Mouse (Mus musculus) layer of hippocampus, postnatal 10 days (tissue): ENCODE measurements around the gene Aup1. TPM values are rescaled to one million over a fixed set of nuclear protein-coding genes. Genes with fewer than 3 reads are reported as not detected.

Experiments
- DNase-seq, 2 experiments: peaks; one replicate each; pipeline ENCODE4 v3.0.0; 2021; ENCODE audit warnings: low spot score in 2 of 2
- long read RNA-seq: library from polyadenylated mRNA; stranded (forward); transcript quantifications from one replicate; pipeline ENCODE4 v2.0.0, GENCODE M21; 2023
- total RNA-seq, 2 experiments: library from RNA; stranded (reverse); gene quantifications; 2 replicates each; pipeline ENCODE4 v1.2.3; 2021

Gene Aup1
- 100 to 1,000 TPM in 1 of 2 experiments, 10 to 100 TPM in 1; 92.7 to 115 TPM for total RNA-seq
- long read RNA-seq, transcript Aup1-201 (12 exons, 1,769 nt) = major isoform, 27 of 54 reads
- long read RNA-seq, partial matches to known transcripts = 8 of 54 reads
- long read RNA-seq, other reads (novel, unspliced or antisense) = 15 of 54 reads

DNA sequence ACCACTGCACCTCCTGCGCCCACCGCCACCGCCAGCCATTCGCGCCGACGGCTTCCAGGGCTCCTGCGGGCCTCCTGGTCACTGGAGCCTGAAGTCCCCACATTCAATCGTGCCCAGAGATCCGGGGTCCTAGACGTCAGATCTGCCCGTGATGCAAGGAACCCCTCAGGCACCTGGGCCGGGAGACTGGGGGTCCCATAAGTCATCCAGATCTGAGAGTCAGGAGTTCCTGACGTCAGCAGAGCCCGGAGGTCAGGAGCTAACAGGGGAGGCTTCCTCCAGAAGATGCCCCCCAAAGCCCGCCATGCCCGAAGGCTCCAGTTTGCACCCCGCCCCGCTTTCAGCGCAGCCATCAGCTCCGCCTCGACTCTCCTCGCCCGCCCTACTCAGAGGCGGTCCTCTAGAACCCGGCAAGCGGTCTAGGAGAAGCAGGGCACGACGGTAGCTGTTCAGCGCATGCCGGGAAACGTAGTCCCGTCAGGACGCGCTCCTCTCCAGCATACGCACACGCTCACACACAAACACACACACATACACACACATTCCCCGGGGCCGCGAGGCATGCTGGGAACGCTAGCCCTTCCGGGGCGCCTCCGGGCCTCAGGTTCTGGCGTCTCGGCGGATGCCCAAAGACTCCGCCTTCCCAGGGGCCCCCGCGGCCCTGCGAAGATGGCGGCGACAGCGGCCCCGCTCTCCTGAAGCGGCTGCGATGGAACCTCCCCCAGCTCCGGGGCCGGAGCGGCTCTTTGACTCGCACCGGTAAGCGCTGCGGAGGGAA lies at the start of gene Aup1:
Aup1 (plus strand) TSS at position 448 of the 778 bp plus-strand sequence.
- DNase-seq = peak; percentile 94 to 96

DNA sequence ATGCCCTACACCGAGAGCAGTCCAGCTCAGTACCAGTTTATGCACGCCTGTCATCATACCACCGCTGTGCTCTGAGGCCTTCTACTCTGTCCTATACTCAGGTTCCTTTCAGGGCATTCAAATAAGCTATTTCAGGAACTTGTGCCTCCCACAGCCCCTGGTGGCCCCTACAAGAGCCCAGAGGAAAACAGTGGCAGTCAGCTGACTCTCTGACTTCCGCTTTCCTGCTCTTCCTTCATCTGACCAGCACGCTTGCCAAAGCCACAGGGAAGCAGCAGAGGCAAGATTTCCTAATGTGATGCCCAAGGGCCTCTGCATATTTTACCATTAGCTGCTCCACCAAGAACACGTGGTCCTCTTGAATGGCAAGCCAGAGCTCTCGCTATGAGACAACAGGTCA lies 49.4 kb upstream of the Aup1 start:
- no peak for DNase-seq

DNA sequence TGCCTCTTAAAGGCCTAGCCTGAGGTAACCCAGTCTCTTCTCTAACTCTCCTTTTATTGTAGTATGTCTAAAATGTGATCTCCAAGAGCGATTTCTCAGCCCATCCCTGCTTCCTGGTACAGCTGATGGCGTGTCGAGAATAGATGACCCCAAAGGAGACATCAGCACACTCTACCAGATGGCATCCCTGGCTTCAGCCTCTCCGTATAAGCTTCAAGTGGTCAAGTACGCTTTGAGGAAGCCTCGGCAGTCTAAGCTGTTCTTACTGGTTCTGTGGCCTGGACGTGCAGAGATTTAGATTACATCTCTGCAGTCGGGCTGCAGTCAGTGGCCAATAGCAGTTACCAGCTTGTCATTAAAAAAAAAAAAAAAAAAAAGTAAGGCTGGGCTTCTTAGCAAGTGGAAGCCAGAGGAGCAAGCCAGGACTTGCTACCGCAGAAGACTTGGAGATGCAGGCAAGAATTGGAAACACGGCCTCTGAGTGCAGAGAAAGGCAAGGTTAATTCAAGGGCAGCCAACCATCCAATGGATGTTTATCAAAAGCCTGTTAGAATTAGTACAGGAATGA lies 48.8 kb upstream of the Aup1 start:
- DNase-seq = no peak

DNA sequence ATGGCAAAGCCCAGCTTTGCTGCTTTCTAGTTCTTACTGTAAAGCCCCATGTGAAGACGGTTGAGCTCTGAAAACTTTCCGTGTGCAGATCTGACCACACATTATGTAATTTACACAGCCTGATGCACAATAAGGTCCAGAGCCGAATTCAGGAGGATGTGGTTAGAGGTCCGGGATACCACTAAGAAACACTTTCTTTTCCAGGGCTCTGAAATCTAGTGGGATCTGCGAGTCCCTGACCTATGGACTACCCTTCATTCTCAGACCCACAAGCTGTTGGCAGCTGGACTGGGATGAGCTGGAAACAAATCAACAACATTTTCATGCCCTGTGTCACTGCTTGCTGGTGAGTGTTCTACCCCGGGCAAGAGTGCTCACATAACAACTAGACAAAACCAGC lies 48.2 kb upstream of the Aup1 start:
- no peak for DNase-seq

DNA sequence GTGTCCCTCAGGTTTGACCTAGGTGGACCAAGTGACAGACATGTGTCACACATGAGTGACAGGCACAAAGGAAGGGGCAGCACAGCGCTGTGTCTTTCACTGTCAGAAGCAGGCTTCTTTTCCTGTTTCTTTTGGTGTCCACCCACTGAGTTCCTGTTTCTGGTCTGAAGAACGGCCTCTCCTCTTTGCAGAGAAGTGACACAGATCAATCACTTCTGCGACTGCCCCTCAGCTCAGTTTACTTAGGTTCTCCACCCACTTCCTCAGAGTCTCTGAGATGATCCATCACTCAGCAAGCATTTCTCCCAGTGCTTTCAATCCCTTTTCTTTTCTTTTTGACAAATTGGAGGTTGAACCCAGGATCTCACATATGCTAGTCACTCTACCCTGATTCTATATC lies 45.7 kb upstream of the Aup1 start:
- no peak for DNase-seq

DNA sequence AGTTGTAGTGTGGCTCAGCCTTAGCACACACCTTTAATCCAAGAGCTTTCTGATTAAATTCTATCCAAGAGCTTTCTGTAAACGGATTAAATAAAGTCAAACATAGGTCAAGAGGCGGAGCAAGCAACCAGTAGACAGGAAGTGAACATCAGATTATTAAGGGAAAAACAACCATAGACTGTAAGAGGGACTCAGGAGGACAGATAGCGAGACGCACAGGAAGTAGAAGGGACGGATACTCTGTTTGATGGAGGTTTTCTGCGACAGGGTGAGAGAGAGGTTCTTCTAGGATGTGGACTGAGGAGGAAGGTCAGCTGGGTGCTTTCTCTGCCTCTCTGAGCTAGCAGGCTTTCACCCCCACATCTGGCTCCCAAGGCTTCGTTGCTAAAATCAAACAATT lies 44.3 kb upstream of the Aup1 start:
- no peak for DNase-seq

DNA sequence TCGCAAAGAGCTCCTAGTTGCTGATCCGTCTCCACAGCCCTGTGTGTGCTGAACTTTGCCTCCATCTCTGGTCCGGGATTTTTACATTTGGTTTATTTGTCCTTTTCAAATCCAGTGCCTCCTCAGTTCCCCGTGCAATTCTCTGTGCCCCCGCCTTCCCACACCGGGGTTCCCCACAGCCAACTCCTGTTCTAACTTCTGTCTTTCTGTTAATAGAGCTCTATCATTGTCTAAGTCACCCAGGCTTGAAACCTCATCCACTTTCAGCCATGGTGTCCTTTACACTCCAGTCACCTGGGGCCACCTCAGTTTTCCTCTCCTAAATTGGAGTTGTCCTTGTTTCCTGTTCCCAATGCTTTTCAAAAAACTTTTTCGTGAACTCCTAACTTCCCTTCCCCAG lies 43.1 kb upstream of the Aup1 start:
- DNase-seq = no peak

DNA sequence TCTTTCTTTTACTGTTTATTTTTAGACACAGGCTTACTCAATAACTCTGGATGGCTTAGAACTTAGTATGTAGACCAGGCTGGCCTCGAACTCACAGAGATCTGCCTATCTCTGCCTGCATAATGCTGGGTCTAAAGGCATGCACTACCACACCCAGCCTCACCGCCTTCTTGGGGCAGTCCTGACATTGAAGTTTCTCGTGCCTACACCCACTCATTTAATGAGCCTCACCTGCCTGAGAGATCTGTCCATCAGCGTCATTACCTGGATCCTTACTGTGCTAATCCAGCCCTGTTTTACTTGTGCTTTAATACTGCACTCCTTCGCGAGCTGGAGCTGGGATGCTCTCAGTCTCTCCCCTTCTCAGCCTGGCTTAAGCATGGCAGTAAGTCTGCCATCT lies 42.6 kb upstream of the Aup1 start:
- DNase-seq = no peak

DNA sequence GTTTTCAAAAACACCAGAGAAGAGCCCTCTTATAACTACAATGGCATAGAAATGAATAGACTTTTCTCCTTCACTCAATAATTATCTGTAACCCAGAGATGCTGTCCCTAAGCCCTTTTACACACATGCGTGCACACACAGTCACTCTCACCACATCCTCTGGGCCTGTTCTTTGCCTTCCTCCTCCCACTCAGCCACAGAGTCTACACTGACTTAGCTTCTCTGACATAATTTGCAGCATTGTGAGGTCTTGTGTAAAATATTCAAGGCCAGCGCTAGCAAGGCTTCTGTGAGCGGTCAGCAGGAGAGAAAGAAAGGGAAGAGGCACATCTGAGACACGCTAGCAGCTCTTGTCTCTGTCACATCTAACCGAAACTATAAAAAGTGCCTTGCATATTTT lies 40.9 kb upstream of the Aup1 start:
- DNase-seq = no peak

DNA sequence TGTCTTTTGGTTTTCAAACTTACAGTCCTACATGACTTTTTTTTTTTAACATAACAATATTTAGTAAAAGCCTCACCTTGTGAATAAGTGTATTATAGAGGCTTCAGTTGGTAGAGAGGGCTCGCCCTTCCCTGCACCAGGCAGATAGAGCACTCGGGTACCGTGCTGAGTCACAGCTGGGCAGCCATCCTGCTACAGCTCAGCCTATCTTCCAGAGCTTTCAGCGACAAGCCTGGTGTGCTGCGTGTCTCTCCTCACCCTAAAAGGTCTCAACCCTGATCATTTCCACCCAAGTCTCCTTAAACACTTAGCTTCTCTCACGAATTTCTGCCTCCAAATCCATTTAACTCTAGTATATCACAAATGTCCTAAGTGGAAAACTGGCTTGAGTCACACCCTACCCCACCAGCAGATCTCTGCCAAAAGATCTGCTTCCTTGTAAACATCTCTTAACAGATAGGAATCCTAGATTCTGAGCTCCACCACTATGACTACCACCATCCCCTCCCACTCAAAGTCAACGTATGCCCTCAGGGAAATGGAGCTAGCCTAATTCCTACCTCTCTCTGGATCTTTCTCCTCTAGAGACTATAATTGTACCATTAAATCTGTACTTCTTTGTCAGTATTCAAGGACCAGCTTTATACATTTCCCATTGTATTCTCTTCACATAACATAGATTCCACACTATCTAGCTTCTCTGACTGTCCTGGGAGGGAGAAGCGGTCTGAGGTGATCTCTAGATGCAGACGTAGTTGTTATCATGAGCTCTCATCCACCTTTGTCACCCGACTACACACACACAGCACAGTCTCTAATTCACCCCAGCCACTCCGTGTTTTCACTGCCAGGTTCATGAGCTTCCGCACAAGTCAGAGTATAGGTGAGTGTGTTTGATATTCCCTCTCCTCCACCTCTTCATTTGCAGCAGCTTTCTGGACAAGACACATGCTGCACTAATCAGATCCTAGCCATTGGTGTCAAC lies 39.5 kb upstream of the Aup1 start:
- no peak for DNase-seq

DNA sequence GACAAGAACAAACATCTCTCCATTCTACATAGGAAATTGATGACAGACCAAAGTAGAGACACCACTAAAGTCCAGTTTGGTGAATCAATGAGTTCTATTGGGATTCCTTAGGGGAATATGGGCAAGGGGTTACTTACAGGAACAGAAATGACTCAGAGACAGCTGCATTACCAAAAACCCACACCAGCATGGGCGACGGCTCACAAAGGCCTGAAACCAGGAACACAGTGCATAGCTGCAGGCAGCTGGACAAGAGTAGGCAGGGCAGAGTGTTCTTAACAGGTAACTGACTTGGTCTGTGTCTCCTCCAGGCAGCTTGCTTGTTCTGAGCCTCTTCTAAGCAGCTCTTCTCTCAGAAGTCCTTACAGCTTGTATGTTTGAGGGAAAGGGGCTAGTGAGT lies 38.6 kb upstream of the Aup1 start:
- DNase-seq = no peak

DNA sequence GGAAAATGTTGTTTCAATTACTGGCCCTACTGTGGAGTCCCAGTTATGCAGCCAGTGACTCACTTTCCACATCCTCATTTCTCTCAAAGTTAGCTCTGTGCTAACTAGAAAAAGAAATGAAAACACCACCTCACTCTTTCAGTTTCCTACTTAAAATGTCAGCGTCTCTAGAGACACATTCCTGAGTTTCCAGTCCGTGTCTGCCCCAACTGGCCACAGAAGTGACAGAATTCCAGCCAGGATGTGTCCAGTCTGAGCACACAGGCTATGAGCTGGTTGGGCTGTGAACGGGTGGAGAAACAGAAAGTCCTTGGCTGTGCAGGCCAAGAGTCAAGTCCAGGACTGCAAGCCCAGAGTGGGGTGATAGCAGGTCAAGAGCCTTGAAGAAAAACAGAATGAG lies 37.1 kb upstream of the Aup1 start:
- no peak for DNase-seq

DNA sequence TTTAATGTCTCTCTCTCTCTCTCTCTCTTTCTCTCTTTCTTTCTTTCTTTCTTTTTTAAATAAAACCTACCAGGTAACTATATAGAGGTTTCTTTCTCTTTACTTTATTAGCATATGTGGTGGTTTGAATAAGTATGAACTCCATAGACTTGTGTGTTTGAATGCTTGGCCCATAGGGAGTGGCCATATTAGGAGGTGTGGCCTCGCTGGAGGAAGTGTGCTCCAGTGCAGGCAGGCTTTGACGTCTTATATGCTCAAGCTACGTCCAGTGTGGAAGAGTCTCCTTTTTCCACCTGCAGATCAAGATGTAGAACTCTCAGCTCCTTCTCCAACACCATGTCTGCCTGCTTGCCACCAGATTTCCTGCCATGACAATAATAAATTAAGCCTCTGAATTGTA lies 35.3 kb upstream of the Aup1 start:
- DNase-seq = no peak

DNA sequence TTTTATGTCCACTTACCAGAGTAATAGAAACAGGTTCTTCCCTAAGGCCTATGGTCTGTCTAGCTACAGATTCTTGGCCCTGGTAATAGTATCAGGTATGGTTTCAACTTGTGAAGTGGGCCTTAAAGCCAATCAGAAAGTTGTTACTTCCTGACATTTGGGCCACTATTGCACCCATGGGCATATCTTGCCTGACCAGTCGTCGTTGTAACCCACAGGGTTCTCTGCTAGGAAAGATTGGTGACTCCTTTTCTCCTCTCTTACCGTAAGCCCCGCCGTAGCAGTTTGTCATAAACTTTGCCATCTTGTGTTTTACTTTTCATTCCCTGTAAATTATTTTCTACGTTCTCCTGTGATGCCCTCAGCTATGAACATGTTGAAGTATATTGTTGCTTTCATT lies 34.2 kb upstream of the Aup1 start:
- DNase-seq = no peak

DNA sequence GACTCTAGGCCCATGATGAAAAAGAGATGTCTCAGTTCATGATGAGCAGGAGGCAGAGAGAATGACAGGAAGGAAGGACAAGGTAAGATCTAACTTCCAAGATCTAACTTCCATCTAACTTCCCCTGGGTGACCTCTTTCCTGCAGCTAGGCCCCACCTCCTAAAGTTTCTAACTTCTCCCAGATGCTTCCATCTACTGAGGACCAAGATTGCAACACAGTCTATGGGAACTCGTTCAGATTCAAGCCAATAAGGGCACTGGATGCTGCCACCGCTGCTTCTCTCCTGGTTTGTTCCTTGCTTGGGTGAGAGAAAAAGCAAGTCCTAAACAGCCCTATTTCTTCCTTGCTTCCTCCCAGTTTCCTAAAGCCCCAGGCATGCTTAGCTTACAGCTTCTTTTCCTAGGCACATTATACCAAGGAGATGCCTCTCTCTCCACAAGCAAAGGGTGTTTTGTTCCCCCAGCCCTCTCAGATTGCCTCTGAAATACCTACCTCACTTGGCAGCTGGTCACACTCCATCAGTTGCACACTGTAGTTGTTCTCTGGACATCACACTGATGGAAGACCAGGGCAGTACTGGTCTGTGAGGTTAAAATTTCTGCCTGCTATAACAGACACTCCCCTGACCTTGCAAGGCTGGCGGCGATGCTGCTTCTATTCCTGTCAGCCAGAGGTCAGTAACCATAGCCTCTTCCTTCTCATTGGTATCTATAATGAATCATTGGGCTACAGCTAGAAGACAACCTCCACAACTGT lies 33.3 kb upstream of the Aup1 start:
- no peak for DNase-seq

DNA sequence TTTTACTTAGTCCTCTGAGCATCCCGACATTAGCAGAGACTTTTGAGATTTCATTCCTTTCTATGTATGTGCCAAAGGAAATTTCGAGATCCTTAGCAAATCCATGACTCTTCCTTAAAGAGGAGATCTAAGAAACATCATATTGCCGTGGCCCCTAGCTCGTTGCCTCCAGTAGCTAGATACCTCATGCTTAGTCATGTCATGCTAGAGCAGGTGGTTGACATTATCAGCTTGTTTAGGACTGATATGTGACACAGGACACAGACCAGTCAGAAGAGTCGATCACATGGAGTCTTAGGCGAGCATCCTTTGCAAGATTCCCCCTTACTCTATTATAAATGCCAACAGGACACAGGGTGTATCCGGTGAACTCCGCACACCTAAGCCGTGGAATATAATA lies 31.3 kb upstream of the Aup1 start:
- no peak for DNase-seq

DNA sequence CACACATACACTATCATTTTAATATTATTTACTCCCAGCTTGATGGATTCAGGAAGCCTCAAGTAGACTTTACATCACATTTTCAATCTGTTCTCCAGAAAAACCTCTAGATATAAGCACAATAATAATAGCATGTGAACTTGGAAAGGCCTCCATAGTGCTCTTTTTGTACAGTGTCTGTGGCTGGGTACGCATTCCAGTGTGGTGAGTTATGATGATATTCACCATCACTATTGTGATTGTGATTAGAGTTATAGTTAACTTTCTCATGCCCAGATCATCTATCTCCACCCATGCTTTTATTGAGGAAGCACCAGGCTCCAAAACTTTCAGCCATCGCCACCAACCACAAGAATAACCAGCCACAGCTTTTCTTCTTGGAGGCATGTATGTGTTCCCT lies 30.5 kb upstream of the Aup1 start:
- DNase-seq = no peak

DNA sequence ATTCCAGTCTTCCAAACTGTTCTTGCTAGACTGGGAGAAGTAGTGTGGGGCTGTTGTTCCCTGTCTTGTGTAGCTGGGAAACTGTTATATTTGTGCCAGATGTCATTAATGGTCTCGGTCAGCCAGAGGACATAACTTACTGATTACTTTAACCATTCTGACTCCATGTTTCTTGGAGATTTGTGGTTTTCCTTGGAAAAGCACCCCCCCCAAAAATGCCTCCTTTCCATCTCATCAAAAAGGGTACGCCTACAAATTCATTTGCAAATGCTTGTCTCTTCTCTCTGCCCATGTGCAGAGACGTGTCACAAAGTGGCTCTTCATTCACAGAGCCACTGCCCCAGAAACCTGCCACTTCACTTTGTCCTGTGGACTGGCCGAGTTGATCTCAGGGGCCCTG lies 29.9 kb upstream of the Aup1 start:
- no peak for DNase-seq

DNA sequence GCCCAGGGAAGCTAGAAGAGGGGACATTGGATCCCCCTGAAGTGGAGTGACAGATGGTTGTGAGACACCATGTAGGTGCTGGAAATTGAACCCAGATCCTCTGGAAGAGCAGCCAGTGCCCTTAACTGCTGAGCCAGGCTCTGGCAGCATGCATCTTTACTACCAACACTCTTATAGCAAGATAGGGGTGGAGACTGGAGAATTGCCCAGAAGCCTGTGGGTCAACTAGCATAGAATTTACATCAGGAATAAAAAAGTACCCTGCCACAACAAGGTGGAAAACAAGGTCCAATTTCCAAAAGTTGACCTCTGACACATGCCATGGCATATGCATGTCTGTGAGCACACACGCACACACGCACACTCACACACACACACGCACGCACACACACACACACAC lies 29.1 kb upstream of the Aup1 start:
- no peak for DNase-seq

DNA sequence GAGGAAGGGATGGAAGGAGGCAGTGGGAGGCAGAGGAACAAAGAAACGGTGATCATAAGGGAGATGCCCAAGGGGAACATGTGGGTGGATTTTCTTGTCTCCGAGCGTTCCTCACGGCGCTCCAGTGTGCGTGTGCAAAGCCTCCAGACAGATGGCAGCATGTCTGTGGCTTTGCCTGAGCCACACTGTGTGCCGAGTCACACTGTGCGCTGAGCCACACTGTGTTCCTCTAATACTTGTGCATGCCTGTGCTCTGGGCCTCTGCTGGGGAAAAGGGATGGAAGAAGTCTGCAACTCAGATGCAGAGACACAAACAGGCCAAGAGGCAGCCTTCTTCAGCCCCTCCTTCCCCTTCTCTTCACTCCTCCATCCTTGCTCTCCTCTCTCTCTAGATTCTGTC lies 27.0 kb upstream of the Aup1 start:
- no peak for DNase-seq

DNA sequence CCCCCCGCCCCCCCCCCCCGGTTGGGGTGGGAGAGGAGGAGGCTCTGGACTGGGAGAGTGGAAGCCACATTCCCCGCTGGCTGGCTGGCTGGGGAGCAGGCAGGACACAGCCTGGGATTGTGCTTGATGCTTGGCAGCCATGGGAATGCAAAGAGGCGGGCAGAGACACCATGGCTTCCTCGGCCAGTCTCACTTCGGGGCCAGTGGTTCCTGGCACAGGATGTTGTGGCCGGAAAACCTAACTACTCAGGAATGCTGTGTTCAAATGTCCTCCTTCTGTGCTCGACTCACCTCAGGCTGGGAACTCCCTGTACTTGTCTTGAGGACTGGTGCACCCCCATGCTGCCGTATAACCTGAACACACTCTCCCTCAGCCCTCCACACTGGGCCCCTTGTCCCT lies 26.6 kb upstream of the Aup1 start:
- DNase-seq = no peak
